Mouse (Mus musculus): ENCODE data around the gene Fbxo10.
"Not testable (repeated sequence)": the region's sequence is repeated elsewhere in the genome, so short reads cannot be mapped to it uniquely, and the experiment has no call there.

Gene Fbxo10

GRCm38 (mm10) chr4:45047286-45047887, 37.0 kb downstream of the Fbxo10 start:
- no peak for DNase-seq (ENCODE audit: low read depth)

GRCm38 (mm10) chr4:45046679-45047078, 37.7 kb downstream of the Fbxo10 start:
- no peak for DNase-seq (ENCODE audit: low read depth)

- no peak for DNase-seq (ENCODE audit: low read depth)
Measured at GRCm38 (mm10) chr4:45040795-45041194, 43.6 kb downstream of the Fbxo10 start.

GRCm38 (mm10) chr4:45039546-45039945, 44.9 kb downstream of the Fbxo10 start:
- not testable (repeated sequence) for DNase-seq (ENCODE audit: low read depth)

GRCm38 (mm10) chr4:45038879-45039278, 45.5 kb downstream of the Fbxo10 start:
- peak; percentile 38 for DNase-seq (ENCODE audit: low read depth)

GRCm38 (mm10) chr4:45037455-45038410, 46.7 kb downstream of the Fbxo10 start:
- DNase-seq (ENCODE audit: low read depth), result no peak

GRCm38 (mm10) chr4:45036571-45036970, 47.8 kb downstream of the Fbxo10 start:
- no peak for DNase-seq (ENCODE audit: low read depth)

- no peak for DNase-seq (ENCODE audit: low read depth)
Measured at GRCm38 (mm10) chr4:45036048-45036447, 48.4 kb downstream of the Fbxo10 start.

GRCm38 (mm10) chr4:45034693-45035628, 49.4 kb downstream of the Fbxo10 start:
- no peak for DNase-seq (ENCODE audit: low read depth)

- no peak for DNase-seq (ENCODE audit: low read depth)
Measured at GRCm38 (mm10) chr4:45032586-45032985, 51.8 kb downstream of the Fbxo10 start.

GRCm38 (mm10) chr4:45026459-45026858, 57.9 kb downstream of the Fbxo10 start:
- DNase-seq (ENCODE audit: low read depth), result no peak

GRCm38 (mm10) chr4:45019009-45019408, 65.4 kb downstream of the Fbxo10 start:
- DNase-seq (ENCODE audit: low read depth), result peak; percentile 11

- peak; percentile 96 for DNase-seq (ENCODE audit: low read depth)
Measured at GRCm38 (mm10) chr4:45018452-45018980, 65.9 kb downstream of the Fbxo10 start, which contains the start of gene Polr1e. Gene Polr1e, plus strand, starts transcription at chr4:45018583.

- DNase-seq (ENCODE audit: low read depth), result peak; percentile 84
Measured at GRCm38 (mm10) chr4:45015615-45016014, 68.8 kb downstream of the Fbxo10 start.

- DNase-seq (ENCODE audit: low read depth), result no peak
Measured at GRCm38 (mm10) chr4:45013537-45013936, 70.9 kb downstream of the Fbxo10 start.

GRCm38 (mm10) chr4:45013031-45013431, 71.4 kb downstream of the Fbxo10 start:
- peak; percentile 25 for DNase-seq (ENCODE audit: low read depth)

- peak; percentile 99 for DNase-seq (ENCODE audit: low read depth)
Measured at GRCm38 (mm10) chr4:45012105-45012975, 72.1 kb downstream of the Fbxo10 start, which contains the start of gene Zbtb5. Gene Zbtb5, minus strand, starts transcription at chr4:45012412.

GRCm38 (mm10) chr4:45011581-45012104, 72.8 kb downstream of the Fbxo10 start:
- DNase-seq (ENCODE audit: low read depth), result peak; percentile 72

- peak; percentile 19 for DNase-seq (ENCODE audit: low read depth)
Measured at GRCm38 (mm10) chr4:45010806-45011415, 73.5 kb downstream of the Fbxo10 start.

GRCm38 (mm10) chr4:45005452-45005851, 79.0 kb downstream of the Fbxo10 start:
- no peak for DNase-seq (ENCODE audit: low read depth)
